Mouse (Mus musculus) heart, postnatal 0 days (tissue): ENCODE data around the gene Gnaq.

ENCODE experiments used
- CTCF ChIP-seq: IDR thresholded peaks from 2 replicates; pipeline ENCODE4 v1.5.1; 2016; ENCODE audit warnings: antibody characterized with exemption, control low read depth, low read depth
- EP300 ChIP-seq: IDR thresholded peaks from 2 replicates; pipeline ENCODE4 v1.6.1; 2016; ENCODE audit warnings: antibody characterized with exemption, low read depth

- TF ChIP-seq CTCF (no peak), EP300 (no peak)
Observed at GRCm38 (mm10) chr19:16161222-16161621, 28.6 kb downstream of the Gnaq start.
